Mouse (Mus musculus) heart, postnatal 25 days (tissue): ENCODE data around the gene Mxd3. TPM values are rescaled to one million over a fixed set of nuclear protein-coding genes. Genes with fewer than 3 reads are reported as not detected.

ENCODE experiments used
- DNase-seq: peaks from one replicate; pipeline ENCODE4 v3.0.0; 2022; ENCODE audit warnings: low spot score
- intact Hi-C: fragments of 180-260 bp; cut with DNase I; formaldehyde crosslinking; loops from one replicate; pipeline ENCODE4 v1.15.1; 2025
- total RNA-seq, 2 experiments: library from RNA; stranded (reverse); gene quantifications; 2 replicates each; pipeline ENCODE4 v1.2.3; 2021

The Mxd3 gene
- under 1 TPM; 0.36 to 0.65 TPM for total RNA-seq

DNA sequence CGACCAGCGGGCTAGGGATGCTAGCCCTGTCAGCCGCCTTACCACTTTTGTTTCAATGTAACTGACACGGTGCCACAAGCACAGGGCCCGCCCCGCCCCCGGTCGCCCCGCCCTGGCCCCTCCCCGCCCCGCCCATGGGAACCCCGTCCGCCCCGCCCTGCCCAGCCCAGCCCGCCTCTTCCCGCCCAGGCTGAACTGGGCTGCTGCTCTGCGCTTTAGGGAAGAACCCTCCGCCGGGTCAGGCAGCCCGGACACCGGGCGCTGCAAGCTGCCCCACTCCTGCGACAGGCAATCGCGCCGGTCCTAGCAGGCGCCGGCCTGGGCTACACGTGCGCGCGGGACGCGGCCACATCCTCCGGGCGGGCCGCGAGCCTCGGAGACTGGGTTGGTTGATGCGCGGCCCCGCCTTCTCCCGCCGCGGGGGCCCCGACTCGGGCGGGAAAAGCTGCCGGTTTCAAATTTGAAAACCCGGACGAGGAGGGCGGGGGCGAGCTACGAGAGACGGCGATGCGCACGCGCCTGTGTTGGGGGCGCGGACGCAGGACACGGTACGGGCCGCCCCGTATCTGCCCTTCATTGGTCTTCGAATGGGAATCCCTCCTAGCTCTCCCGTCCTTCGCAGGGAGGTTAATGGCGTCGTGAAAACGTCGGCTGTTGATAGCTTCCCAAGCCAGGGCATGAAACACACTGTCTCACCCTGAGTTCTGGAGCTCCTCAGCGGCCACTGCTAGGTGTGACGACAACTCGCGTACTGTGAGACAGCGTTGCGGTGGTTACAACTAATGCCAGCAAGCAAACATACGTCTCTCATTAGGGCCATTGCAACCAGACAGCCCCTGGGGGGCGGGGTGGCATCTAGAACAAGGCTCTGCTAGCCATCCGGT is at the start of gene Mxd3:
Gene Mxd3, minus strand, starts transcription at position 141 of the 884 bp plus-strand sequence.
- peak; percentile 71 for DNase-seq

GRCm38 (mm10) chr13:55378907-55379580 is 49.4 kb upstream of the Mxd3 start:
- intact Hi-C loops: no loop called here
- DNase-seq: no peak

More for the DNA sequence above, at the start of gene Mxd3:
- intact Hi-C loops: no loop called here

GRCm38 (mm10) chr13:55375877-55376276 is 46.3 kb upstream of the Mxd3 start:
- intact Hi-C loops: no loop called here
- no peak for DNase-seq

DNA sequence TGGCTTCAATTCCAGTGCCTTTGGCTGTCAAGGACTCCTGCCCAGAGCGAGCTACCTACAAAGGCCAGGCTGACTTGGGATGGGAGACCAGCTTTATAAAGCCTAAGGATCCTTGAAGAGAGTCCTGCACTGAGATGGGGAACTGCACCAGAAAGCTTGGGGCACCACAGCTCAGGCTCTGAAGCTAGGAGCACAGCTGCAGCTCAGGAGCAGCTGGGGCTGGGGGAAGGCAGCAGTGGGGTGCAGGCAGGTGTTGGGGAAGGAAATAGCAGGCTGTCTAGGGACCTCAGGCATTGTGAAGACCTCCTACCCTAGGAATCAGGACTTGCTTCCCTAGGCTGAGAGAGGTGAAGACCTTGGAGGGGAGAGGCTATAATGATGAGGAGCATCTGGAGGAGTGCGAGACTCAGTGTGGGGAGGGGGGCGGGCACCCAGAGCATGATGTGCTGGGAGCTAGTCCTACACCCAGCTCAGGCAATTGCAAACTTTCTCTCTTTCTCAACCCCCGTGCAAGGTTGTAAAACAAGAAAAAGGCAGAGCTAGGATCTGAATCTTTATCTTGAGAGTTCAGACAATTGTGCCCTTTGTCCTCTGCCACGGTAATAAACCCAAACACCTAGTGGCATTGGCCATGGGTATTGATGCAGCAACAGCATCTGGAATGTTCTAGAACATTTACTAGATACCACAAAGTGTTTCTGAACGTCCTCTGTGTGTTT is 44.7 kb upstream of the Mxd3 start:
- DNase-seq: no peak

GRCm38 (mm10) chr13:55371740-55372139 is 42.1 kb upstream of the Mxd3 start:
- intact Hi-C loops: no loop called here

More for the DNA sequence above, 44.7 kb upstream of the Mxd3 start:
- intact Hi-C loops: no loop called here

GRCm38 (mm10) chr13:55371007-55371681 is 41.5 kb upstream of the Mxd3 start:
- no peak for DNase-seq
- intact Hi-C loops: no loop called here

More at GRCm38 (mm10) chr13:55371740-55372139, 42.1 kb upstream of the Mxd3 start:
- no peak for DNase-seq

- intact Hi-C loops: no loop called here
- DNase-seq: no peak
These were observed 40.6 kb upstream of the Mxd3 start for GRCm38 (mm10) chr13:55370234-55370633.

DNA sequence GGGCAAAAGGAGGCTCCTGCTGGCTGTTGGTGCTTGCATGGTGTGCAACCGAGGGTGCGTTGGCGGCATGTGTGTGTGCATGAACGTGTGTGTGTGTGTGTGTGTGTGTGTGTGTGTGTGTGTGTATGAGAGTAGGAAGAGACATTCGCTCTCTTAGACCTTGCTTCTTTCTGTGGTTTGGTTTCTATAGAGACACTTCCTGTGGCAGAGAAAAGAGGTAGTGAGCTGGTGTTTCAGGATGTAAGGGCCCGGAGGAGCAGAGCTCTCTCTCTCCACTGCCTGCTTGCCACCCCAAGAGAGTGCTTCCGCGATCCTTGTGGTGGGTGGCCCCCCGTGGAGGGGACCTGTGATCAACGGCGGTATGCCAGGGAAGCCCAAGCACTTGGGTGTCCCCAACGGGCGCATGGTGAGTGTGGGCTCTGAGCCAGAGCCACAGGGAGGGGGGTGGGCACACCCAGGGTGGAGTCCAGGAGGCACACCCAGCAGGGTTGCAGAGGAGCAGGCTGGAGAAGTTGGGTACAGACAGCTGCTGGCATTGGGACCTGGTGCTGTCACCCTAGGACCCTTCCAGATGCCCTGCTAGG is 40.0 kb upstream of the Mxd3 start, which contains the start of gene Rgs14:
Gene Rgs14, plus strand, starts transcription at position 202 of the 584 bp plus-strand sequence.
- intact Hi-C loops: no loop called here
- no peak for DNase-seq

DNA sequence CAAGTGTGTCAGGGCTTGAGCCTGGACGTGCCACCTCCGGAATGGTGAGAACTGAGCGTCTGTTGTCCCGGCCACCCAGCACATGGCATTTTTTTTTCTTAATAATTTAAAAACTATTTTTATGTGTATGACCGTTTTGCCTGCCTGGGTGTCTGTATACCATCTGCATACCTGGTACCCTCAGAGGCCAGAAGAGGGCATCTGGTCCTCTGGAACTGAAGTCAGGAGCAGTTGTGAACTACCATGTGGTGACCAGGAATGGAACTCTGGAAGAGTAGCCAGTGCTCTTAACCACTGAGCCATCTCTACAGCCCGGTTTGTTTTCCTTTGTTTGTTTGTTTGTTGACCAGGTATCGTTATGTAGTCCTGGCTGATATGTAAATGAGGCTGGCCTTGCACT is 38.8 kb upstream of the Mxd3 start:
- DNase-seq: no peak
- intact Hi-C loops: no loop called here

DNA sequence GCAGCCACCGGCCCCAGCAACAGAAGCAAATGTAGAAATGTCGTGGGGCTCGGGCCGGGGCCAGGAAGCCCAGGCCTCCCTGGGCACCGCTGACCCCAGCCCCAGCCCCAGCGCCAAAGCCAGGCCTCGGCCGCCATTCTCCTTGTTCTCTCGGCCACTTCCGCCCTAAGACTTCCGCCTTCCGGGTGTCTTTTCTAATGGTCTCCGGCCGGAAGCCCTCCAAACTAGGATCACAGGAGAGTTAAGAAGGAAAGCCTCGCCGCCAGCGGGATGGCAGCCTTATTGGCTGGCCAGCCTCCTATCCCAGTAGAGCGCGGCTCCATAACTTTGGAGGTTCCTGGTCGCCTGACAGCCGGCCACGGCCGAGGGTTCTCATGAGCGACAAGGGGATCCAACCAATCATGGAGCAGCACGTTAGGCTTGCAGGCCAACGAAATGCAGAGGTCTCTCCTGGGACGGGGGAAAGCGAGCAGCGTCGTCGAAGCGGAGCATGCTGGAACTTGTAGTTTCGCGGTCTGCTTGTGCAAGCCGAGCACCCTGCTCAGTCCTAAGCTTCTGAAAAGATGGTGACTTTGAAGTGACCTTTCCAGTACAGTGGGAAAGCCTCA is 32.9 kb upstream of the Mxd3 start, which contains the start of gene Lman2:
Gene Lman2, minus strand, starts transcription at position 331 of the 608 bp plus-strand sequence.
- peak; percentile 97 for DNase-seq
- intact Hi-C loops: no loop called here

- DNase-seq: no peak
- intact Hi-C loops: no loop called here
These were observed 32.4 kb upstream of the Mxd3 start for GRCm38 (mm10) chr13:55361974-55362452.

DNA sequence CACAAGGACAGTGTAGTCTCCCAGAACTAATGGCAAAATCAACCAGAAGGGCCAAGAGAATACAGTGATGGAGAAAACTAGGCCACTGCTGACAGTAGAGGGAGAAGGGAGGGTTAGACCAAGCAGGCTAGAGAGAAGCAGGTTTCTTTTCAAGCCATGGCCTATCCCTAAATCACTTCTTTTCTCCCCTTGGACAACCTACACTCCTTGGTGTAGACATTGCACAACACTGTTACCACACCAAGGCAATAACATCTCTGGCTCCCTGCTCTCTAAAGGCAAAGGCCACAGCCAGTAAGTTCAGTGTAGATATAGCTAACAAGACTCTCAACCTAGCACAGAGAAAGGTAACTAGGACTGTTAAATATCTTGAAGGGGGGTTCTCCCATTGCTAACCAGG is 31.5 kb upstream of the Mxd3 start:
- intact Hi-C loops: no loop called here
- DNase-seq: no peak

DNA sequence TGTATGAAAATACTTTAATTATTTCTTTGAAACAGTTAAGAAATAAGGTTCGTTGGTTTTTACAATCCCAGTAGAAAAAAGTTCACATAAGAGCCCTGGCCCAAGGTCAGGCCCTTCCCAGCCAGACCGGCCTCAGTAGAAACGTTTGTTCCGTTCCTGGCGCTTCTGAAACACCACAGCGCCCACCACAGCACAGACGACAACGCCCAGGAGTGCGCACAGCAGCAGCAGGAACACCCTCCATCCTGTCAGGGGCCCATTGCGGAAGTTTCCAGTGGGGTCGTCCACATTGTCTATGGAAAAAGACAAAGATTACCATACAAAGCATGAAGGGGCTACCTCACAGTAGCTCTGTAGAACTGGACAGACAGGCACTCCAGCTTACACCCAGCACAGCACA is 17.1 kb upstream of the Mxd3 start:
- intact Hi-C loops: no loop called here

GRCm38 (mm10) chr13:55344286-55344685 is 14.7 kb upstream of the Mxd3 start:
- intact Hi-C loops: no loop called here
- DNase-seq: no peak

More for the DNA sequence above, 17.1 kb upstream of the Mxd3 start:
- DNase-seq: no peak

DNA sequence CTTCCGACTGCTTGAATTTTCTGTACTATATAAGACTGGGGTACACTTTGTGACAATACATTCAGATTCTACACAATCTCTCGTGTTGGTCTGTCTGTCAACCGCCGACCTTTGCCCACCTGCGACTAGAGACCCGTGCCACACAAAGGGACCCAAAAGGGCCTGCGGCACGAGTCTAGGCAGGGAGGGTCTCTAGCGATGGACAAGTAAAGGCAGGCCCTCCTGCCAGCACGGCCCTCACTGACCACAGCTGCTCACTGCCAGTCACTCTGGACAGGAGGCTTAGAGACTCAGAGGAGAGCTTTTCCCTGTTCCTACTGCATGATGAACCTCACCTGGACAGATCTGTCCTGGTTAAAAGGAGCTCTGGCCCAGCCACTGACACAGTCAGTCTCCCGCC is 12.8 kb upstream of the Mxd3 start:
- intact Hi-C loops: no loop called here
- no peak for DNase-seq

DNA sequence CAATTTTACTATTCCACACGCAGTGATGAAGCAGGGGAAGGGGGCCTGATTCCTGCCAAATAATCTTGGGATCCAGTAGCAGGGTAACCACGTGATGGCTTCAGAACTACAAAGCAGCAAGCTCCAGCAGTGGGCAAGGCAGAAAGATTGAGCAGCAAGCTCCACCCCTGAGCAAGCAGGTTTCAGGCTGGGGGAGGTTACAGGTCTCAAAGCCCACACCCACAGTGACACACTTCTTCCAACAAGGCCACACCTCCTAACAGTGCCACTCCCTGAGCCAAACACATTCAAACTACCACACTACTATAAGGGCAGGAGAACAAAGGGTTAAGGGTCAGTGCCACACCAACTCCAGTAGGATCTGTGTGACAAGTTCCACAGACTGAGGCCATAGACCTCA is 9.6 kb upstream of the Mxd3 start:
- intact Hi-C loops: no loop called here
- no peak for DNase-seq

GRCm38 (mm10) chr13:55338131-55339054 is 8.8 kb upstream of the Mxd3 start:
- intact Hi-C loops: no loop called here

More at GRCm38 (mm10) chr13:55338131-55339054, 8.8 kb upstream of the Mxd3 start:
- no peak for DNase-seq
